Mouse (Mus musculus): Measurements from ENCODE around the gene Pyy. TPM values are rescaled to one million over a fixed set of nuclear protein-coding genes. Genes with fewer than 3 reads are reported as not detected.
A peak's percentile ranks its signal among the peaks of the same experiment; 100 is the strongest.

Gene Pyy
- polyA plus RNA-seq, 2 experiments = not detected

DNA sequence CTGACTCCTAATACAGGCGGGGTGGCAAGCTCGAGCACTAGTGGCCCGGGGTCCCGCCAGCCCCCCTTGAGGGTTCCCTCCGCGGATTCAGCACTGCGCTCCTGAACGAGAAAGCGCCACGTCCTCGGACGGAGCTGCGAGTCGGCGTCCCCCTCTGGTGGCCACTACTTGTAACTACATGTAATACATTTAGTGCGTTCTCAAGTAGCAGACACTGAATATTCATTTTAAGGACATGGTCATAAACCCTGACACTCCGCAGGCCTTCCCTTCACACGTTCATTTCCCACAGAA is 30.8 kb upstream of the Pyy start:
- WGBS = under 1% methylated on average over 18 of the region's 18 CpGs
- peak overlapping the region; percentile 34 for H3K4me3 ChIP-seq (replicated peaks; ENCODE audit: low read length)
- peaks cover under 1% of the 10 kb centered on the region; the same call in 1 of the 2 replicates for H3K27me3 ChIP-seq (ENCODE audit: control insufficient read depth, insufficient read depth, low read length)
- TF ChIP-seq POLR2A (IDR thresholded peaks at IDR 0.05; ENCODE audit: borderline replicate concordance, extremely low read depth, insufficient read depth, insufficient read length) = no peak
- peak overlapping the region; percentile 64 for H3K4me2 ChIP-seq (replicated peaks; ENCODE audit: low read depth, low read length, severe bottlenecking)
- ATAC-seq (ENCODE audit: low FRiP score, low read depth) (peak; percentile 71), DNase-seq (ENCODE audit: low spot score) (peak; percentile 80)
- H3K27ac ChIP-seq (replicated peaks; ENCODE audit: low read depth, low read length) = no peak overlapping the region
- H3K36me3 ChIP-seq (ENCODE audit: control insufficient read depth, insufficient read depth, low read length) = no peaks in the 10 kb centered on the region
- no peaks in the 10 kb centered on the region for H3K4me1 ChIP-seq (ENCODE audit: control insufficient read depth, insufficient read depth, low read length)
- H3K9ac ChIP-seq (ENCODE audit: low read depth, low read length, severe bottlenecking) = no peak overlapping the region
- H3K9me3 ChIP-seq (ENCODE audit: control insufficient read depth, low read length) = no peaks in the 10 kb centered on the region

- no peak; the same call in 1 of the 2 replicates for ATAC-seq (ENCODE audit: low FRiP score, low read depth)
- H3K4me3 ChIP-seq (replicated peaks; ENCODE audit: low read length) = peak overlapping the region; percentile 34
- H3K27ac ChIP-seq (replicated peaks; ENCODE audit: low read depth, low read length) = no peak overlapping the region
- no peak for TF ChIP-seq POLR2A (IDR thresholded peaks at IDR 0.05; ENCODE audit: borderline replicate concordance, extremely low read depth, insufficient read depth, insufficient read length)
- H3K4me2 ChIP-seq (replicated peaks; ENCODE audit: low read depth, low read length, severe bottlenecking) = peak overlapping the region; percentile 64
- no peaks in the 10 kb centered on the region for H3K4me1 ChIP-seq (ENCODE audit: control insufficient read depth, insufficient read depth, low read length)
- WGBS = 49% methylated on average over 13 of the region's 13 CpGs
- H3K9me3 ChIP-seq (ENCODE audit: control insufficient read depth, low read length) = no peaks in the 10 kb centered on the region
- H3K9ac ChIP-seq (ENCODE audit: low read depth, low read length, severe bottlenecking) = no peak overlapping the region
- no peak for DNase-seq (ENCODE audit: low spot score)
- no peaks in the 10 kb centered on the region for H3K27me3 ChIP-seq (ENCODE audit: control insufficient read depth, insufficient read depth, low read length)
- no peaks in the 10 kb centered on the region for H3K36me3 ChIP-seq (ENCODE audit: control insufficient read depth, insufficient read depth, low read length)
Observed at GRCm38 (mm10) chr11:102137625-102138446, 30.2 kb upstream of the Pyy start.

DNA sequence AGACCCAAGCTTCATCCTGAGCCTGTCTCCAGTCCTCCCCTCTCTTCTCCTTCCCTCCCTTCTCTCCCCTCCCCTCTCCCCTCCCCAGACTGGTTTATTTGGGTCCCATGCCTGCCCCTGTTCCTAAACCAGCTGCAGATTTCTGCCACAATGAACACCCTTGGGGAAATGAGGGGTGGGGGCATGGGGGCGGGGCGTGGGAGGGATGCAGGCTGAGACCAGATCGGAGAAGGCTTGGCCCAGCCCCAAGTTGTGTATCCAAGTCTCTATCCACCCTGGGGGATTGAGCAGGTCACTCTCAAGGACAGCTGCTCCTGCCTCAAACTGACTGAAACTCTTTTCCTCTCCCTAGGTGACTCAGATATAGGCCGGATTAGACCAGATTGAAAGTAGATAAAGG is 26.9 kb upstream of the Pyy start:
- TF ChIP-seq POLR2A (IDR thresholded peaks at IDR 0.05; ENCODE audit: borderline replicate concordance, extremely low read depth, insufficient read depth, insufficient read length) = no peak
- H3K9me3 ChIP-seq (ENCODE audit: control insufficient read depth, low read length) = no peaks in the 10 kb centered on the region
- no peak overlapping the region for H3K27ac ChIP-seq (replicated peaks; ENCODE audit: low read depth, low read length)
- H3K4me3 ChIP-seq (replicated peaks; ENCODE audit: low read length) = no peak overlapping the region
- H3K4me2 ChIP-seq (replicated peaks; ENCODE audit: low read depth, low read length, severe bottlenecking) = no peak overlapping the region
- ATAC-seq (ENCODE audit: low FRiP score, low read depth) = no peak
- 14% methylated on average over 4 of the region's 4 CpGs for WGBS
- H3K9ac ChIP-seq (ENCODE audit: low read depth, low read length, severe bottlenecking) = no peak overlapping the region
- no peaks in the 10 kb centered on the region for H3K27me3 ChIP-seq (ENCODE audit: control insufficient read depth, insufficient read depth, low read length)
- H3K36me3 ChIP-seq (ENCODE audit: control insufficient read depth, insufficient read depth, low read length) = no peaks in the 10 kb centered on the region
- no peak for DNase-seq (ENCODE audit: low spot score)
- no peaks in the 10 kb centered on the region for H3K4me1 ChIP-seq (ENCODE audit: control insufficient read depth, insufficient read depth, low read length)

- no peaks in the 10 kb centered on the region for H3K36me3 ChIP-seq (ENCODE audit: control insufficient read depth, insufficient read depth, low read length)
- no peak for DNase-seq (ENCODE audit: low spot score)
- no peak for TF ChIP-seq POLR2A (IDR thresholded peaks at IDR 0.05; ENCODE audit: borderline replicate concordance, extremely low read depth, insufficient read depth, insufficient read length)
- no peaks in the 10 kb centered on the region for H3K27me3 ChIP-seq (ENCODE audit: control insufficient read depth, insufficient read depth, low read length)
- H3K4me2 ChIP-seq (replicated peaks; ENCODE audit: low read depth, low read length, severe bottlenecking) = no peak overlapping the region
- ATAC-seq (ENCODE audit: low FRiP score, low read depth) = no peak
- 81% methylated on average over 6 of the region's 6 CpGs for WGBS
- H3K4me1 ChIP-seq (ENCODE audit: control insufficient read depth, insufficient read depth, low read length) = no peaks in the 10 kb centered on the region
- no peaks in the 10 kb centered on the region for H3K9me3 ChIP-seq (ENCODE audit: control insufficient read depth, low read length)
- H3K4me3 ChIP-seq (replicated peaks; ENCODE audit: low read length) = no peak overlapping the region
- H3K27ac ChIP-seq (replicated peaks; ENCODE audit: low read depth, low read length) = no peak overlapping the region
- H3K9ac ChIP-seq (ENCODE audit: low read depth, low read length, severe bottlenecking) = no peak overlapping the region
Observed at GRCm38 (mm10) chr11:102117386-102117785, 9.8 kb upstream of the Pyy start.

- 77% methylated on average over 8 of the region's 8 CpGs for WGBS
- H3K9me3 ChIP-seq (ENCODE audit: control insufficient read depth, low read length) = no peaks in the 10 kb centered on the region
Observed at GRCm38 (mm10) chr11:102116241-102116640, 8.6 kb upstream of the Pyy start.

More at GRCm38 (mm10) chr11:102116241-102116640, 8.6 kb upstream of the Pyy start:
- Histone ChIP-seq H3K4me1 (ENCODE audit: control insufficient read depth, insufficient read depth, low read length) (no peaks in the 10 kb centered on the region), H3K27ac (replicated peaks; ENCODE audit: low read depth, low read length) (no peak overlapping the region), H3K9ac (ENCODE audit: low read depth, low read length, severe bottlenecking) (no peak overlapping the region), H3K4me2 (replicated peaks; ENCODE audit: low read depth, low read length, severe bottlenecking) (no peak overlapping the region), H3K4me3 (replicated peaks; ENCODE audit: low read length) (no peak overlapping the region), H3K36me3 (ENCODE audit: control insufficient read depth, insufficient read depth, low read length) (no peaks in the 10 kb centered on the region), H3K27me3 (ENCODE audit: control insufficient read depth, insufficient read depth, low read length) (no peaks in the 10 kb centered on the region)
- DNase-seq (ENCODE audit: low spot score) = no peak
- no peak for TF ChIP-seq POLR2A (IDR thresholded peaks at IDR 0.05; ENCODE audit: borderline replicate concordance, extremely low read depth, insufficient read depth, insufficient read length)
- ATAC-seq (ENCODE audit: low FRiP score, low read depth) = no peak
